Mouse (Mus musculus) megakaryocyte, embryonic 14.5 days (primary cell): ENCODE measurements around the gene Zdhhc22.

Experiments used
- FLI1 ChIP-seq: IDR thresholded peaks from 2 replicates; pipeline ENCODE4 v1.6.1; 2012; ENCODE audit warnings: low read length, inconsistent platforms, mixed read lengths
- GATA1 ChIP-seq: IDR thresholded peaks from 3 replicates; pipeline ENCODE4 v1.6.1; 2012; ENCODE audit warnings: mixed read lengths, low read length, inconsistent platforms, borderline replicate concordance

- TF ChIP-seq GATA1 = no peak
- TF ChIP-seq FLI1 = no peak
These were observed 30.6 kb downstream of the Zdhhc22 start for GRCm38 (mm10) chr12:86959661-86960060.
